Mouse (Mus musculus) stomach, postnatal 0 days (tissue): ENCODE measurements around the gene Disc1. TPM values are rescaled to one million over a fixed set of nuclear protein-coding genes. Genes with fewer than 3 reads are reported as not detected.

Experiments used
- ATAC-seq: fragments of 200-750 bp; cut with Nextera tagmentation; 2 replicates; pipeline ENCODE4 v1.8.0; 2017; ENCODE audit not compliant: low FRiP score, low TSS enrichment
- DNase-seq: peaks from one replicate; pipeline ENCODE4 v3.0.0-alpha.2; 2016; ENCODE audit warnings: low spot score
- H3K27ac ChIP-seq: fragments of 300-500 bp; sonication (generic); replicated peaks from 2 replicates; pipeline ENCODE4 v1.5.1; 2014; ENCODE audit warnings: mild to moderate bottlenecking, control low read depth
- H3K27me3 ChIP-seq: fragments of 300-500 bp; sonication (generic); 2 replicates; pipeline ENCODE4 v1.6.1; 2014; ENCODE audit warnings: low read length; ENCODE audit not compliant: control insufficient read depth, insufficient read depth
- H3K36me3 ChIP-seq: fragments of 300-500 bp; sonication (generic); 2 replicates; pipeline ENCODE4 v1.6.1; 2014; ENCODE audit warnings: low read length, mixed read lengths; ENCODE audit not compliant: control insufficient read depth, insufficient read depth
- H3K4me1 ChIP-seq: fragments of 300-500 bp; sonication (generic); replicated peaks from 2 replicates; pipeline ENCODE4 v1.6.1; 2014; ENCODE audit warnings: antibody characterized with exemption; ENCODE audit not compliant: control insufficient read depth, insufficient read depth
- H3K4me2 ChIP-seq: fragments of 300-500 bp; sonication (generic); replicated peaks from 2 replicates; pipeline ENCODE4 v1.6.1; 2014; ENCODE audit warnings: low read depth, mild to moderate bottlenecking, control low read depth, moderate library complexity
- H3K4me3 ChIP-seq: fragments of 300-500 bp; sonication (generic); 2 replicates; pipeline ENCODE4 v1.5.1; 2014; ENCODE audit warnings: low read depth, low read length, control low read depth
- H3K9ac ChIP-seq: fragments of 300-500 bp; sonication (generic); 2 replicates; pipeline ENCODE4 v1.6.1; 2014; ENCODE audit warnings: mild to moderate bottlenecking, low read length, control low read depth, mixed read lengths
- H3K9me3 ChIP-seq: fragments of 300-500 bp; sonication (generic); 2 replicates; pipeline ENCODE4 v1.6.1; 2016; ENCODE audit warnings: low read length; ENCODE audit not compliant: control insufficient read depth
- CTCF ChIP-seq: IDR thresholded peaks from 2 replicates; pipeline ENCODE4 v1.5.1; 2016; ENCODE audit warnings: antibody characterized with exemption, low read depth, mild to moderate bottlenecking, moderate library complexity
- EP300 ChIP-seq: optimal IDR thresholded peaks from 2 replicates; pipeline ENCODE3; 2016; ENCODE audit warnings: antibody characterized with exemption
- WGBS: fragments of 180-500 bp; shearing (Covaris S2); extraction: QIAGEN DNeasy Blood & Tissue Kit; methylation state at CpG from one replicate; pipeline ENCODE4 v1.1.7; 2014; 5-methylcytosine and 5-hydroxymethylcytosine counted together
- polyA plus RNA-seq: library from polyadenylated mRNA; unstranded; fragments of >200 nt; fragmentation: Nextera tagmentation; extraction: Ambion mirVana; gene quantifications from 2 replicates; pipeline ENCODE4 v1.2.1, GENCODE M21; 2015

The Disc1 gene
- polyA plus RNA-seq, result 0.39 and 0.53 TPM in 2 replicates

GRCm38 (mm10) chr8:125053505-125054435 is at the start of gene Disc1:
Disc1 (plus strand) TSS chr8:125054195.
- no peaks in the 10 kb centered on the region for H3K36me3 ChIP-seq
- no peaks in the 10 kb centered on the region for H3K9me3 ChIP-seq
- 2% methylated on average over 50 of the region's 65 CpGs for WGBS
- ATAC-seq, result peak; percentile 39
- no peaks in the 10 kb centered on the region for H3K4me1 ChIP-seq
- H3K9ac ChIP-seq, result peak within 1 kb of the TSS; percentile 76
- TF ChIP-seq CTCF (peak; percentile 11), EP300 (no peak)
- H3K4me3 ChIP-seq, result peak within 1 kb of the TSS; percentile 66
- peak; percentile 34 for DNase-seq
- H3K27me3 ChIP-seq, result no peaks in the 10 kb centered on the region
- peak within 1 kb of the TSS; percentile 99 for H3K4me2 ChIP-seq
- peak within 1 kb of the TSS; percentile 80 for H3K27ac ChIP-seq

GRCm38 (mm10) chr8:125012695-125013627 is 41.0 kb upstream of the Disc1 start, which contains the start of gene Tsnax:
Tsnax (plus strand) TSS chr8:125012997.
- TF ChIP-seq EP300, result no peak
- peak; percentile 5; the same call in 1 of the 2 replicates for TF ChIP-seq CTCF
- no peaks in the 10 kb centered on the region for H3K4me1 ChIP-seq
- ATAC-seq (peak; percentile 99), DNase-seq (peak; percentile 95)
- peak within 1 kb of the TSS; percentile 95 for H3K9ac ChIP-seq
- H3K27me3 ChIP-seq, result no peaks in the 10 kb centered on the region
- H3K27ac ChIP-seq, result peak within 1 kb of the TSS; percentile 83
- peak within 1 kb of the TSS; percentile 97 for H3K4me3 ChIP-seq
- peak within 1 kb of the TSS; percentile 98 for H3K4me2 ChIP-seq
- peaks cover 8% of the 10 kb centered on the region; the same call in 1 of the 2 replicates for H3K36me3 ChIP-seq
- WGBS, result 3% methylated on average over 58 of the region's 84 CpGs
- H3K9me3 ChIP-seq, result no peaks in the 10 kb centered on the region

GRCm38 (mm10) chr8:125024085-125024484 is 29.9 kb upstream of the Disc1 start:
- no peak overlapping the region for H3K9ac ChIP-seq
- TF ChIP-seq CTCF (no peak), EP300 (no peak)
- DNase-seq, result no peak
- H3K27ac ChIP-seq, result no peak overlapping the region
- H3K9me3 ChIP-seq, result no peaks in the 10 kb centered on the region
- no peak overlapping the region for H3K4me2 ChIP-seq
- no peak for ATAC-seq
- no peak overlapping the region for H3K4me3 ChIP-seq
- H3K4me1 ChIP-seq, result no peaks in the 10 kb centered on the region
- 78% methylated on average over 8 of the region's 8 CpGs for WGBS
- H3K36me3 ChIP-seq, result peaks cover 8% of the 10 kb centered on the region
- no peaks in the 10 kb centered on the region for H3K27me3 ChIP-seq

- Histone ChIP-seq H3K9me3 (no peaks in the 10 kb centered on the region), H3K4me2 (no peak overlapping the region), H3K4me3 (no peak overlapping the region), H3K27ac (no peak overlapping the region), H3K4me1 (no peaks in the 10 kb centered on the region), H3K36me3 (peaks cover 13% of the 10 kb centered on the region), H3K27me3 (no peaks in the 10 kb centered on the region), H3K9ac (no peak overlapping the region)
- WGBS, result 27% methylated on average over 3 of the region's 3 CpGs
- no peak for ATAC-seq
- no peak for DNase-seq
- TF ChIP-seq CTCF, result no peak
- TF ChIP-seq EP300, result no peak
These were observed 26.8 kb upstream of the Disc1 start for GRCm38 (mm10) chr8:125027211-125027610.

GRCm38 (mm10) chr8:125028841-125029240 is 25.2 kb upstream of the Disc1 start:
- Histone ChIP-seq H3K9ac (no peak overlapping the region), H3K27ac (no peak overlapping the region), H3K9me3 (no peaks in the 10 kb centered on the region), H3K36me3 (peaks cover 13% of the 10 kb centered on the region), H3K27me3 (no peaks in the 10 kb centered on the region), H3K4me3 (no peak overlapping the region), H3K4me2 (no peak overlapping the region), H3K4me1 (no peaks in the 10 kb centered on the region)
- TF ChIP-seq EP300 (no peak), CTCF (no peak)
- 84% methylated on average over 5 of the region's 5 CpGs for WGBS
- DNase-seq (no peak), ATAC-seq (no peak)
